ENCODE assay signal across 12 mouse cellular contexts in the genomic region with DNA sequence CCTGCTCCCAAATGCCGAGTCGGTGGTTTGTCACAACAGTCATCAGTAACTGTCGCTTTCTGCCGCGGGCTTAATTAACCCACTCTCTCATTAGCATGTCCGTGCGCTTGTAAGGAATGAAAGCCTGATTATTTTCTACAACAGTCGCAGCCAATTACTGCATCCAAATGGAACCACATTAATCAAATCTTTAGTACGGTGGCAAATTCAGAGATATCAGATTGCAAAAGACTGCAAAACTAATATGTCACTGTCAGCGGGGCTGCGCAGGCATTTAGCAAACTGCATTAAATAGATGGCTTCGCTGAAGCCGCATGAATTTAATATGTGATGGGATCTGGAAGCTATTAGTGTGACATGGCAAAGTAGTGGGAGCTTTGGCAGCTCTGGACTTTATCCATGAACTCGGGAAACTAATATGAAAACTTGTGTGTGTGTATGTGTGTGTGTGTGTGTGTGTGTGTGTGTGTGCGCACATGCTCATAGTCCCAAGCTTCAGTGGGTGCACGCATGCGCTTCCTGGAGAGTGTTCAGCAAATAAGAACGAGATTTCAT.
A peak's percentile ranks its signal among the peaks of the same experiment; 100 is the strongest.
DNase-seq lines count a peak whose midpoint lies in the region; ATAC-seq lines count a peak whose summit lies in the region.
"Had no signal": no experiment of that assay in that cellular context is flagged by ENCODE, and none has a peak within 500 bp of the region (broad histone marks: within the 10 kb centered on the region; RNA-seq: fewer than 3 reads in every experiment).

No protein-coding gene starts in this region.

- H3K27me3 ChIP-seq in midbrain, embryonic 16.5 days (ENCODE audit: control insufficient read depth, insufficient read depth, low read depth, low read length) = no peaks in the 10 kb centered on the region
- no peaks in the 10 kb centered on the region for H3K27me3 ChIP-seq in midbrain, embryonic 11.5 days (ENCODE audit: control insufficient read depth, insufficient read depth, low read length)
- H3K27me3 ChIP-seq in forebrain, embryonic 13.5 days = peaks cover 21% of the 10 kb centered on the region
- peaks cover 79% of the 10 kb centered on the region for H3K27me3 ChIP-seq in limb, embryonic 12.5 days

- H3K4me1 ChIP-seq in midbrain, embryonic 16.5 days (ENCODE audit: control insufficient read depth, insufficient read depth, low read length) = no peaks in the 10 kb centered on the region
- peaks cover 2% of the 10 kb centered on the region; the same call in 1 of the 2 replicates for H3K4me1 ChIP-seq in midbrain, embryonic 11.5 days (ENCODE audit: control insufficient read depth, insufficient read depth, low read length)
- H3K4me1 ChIP-seq in forebrain, embryonic 13.5 days = peaks cover 38% of the 10 kb centered on the region
- H3K4me1 ChIP-seq in limb, embryonic 12.5 days (replicated peaks) = peaks cover 34% of the 10 kb centered on the region

- no peak overlapping the region for H3K9ac ChIP-seq in midbrain, embryonic 16.5 days (ENCODE audit: low read depth, low read length)
- H3K9ac ChIP-seq in midbrain, embryonic 11.5 days (ENCODE audit: low read length) = no peak overlapping the region
- H3K9ac ChIP-seq in forebrain, embryonic 13.5 days = no peak overlapping the region
- H3K9ac ChIP-seq in limb, embryonic 12.5 days (replicated peaks) = no peak overlapping the region

- peak overlapping the region; percentile 17; the same call in 1 of the 2 replicates for H3K4me2 ChIP-seq in midbrain, embryonic 16.5 days (ENCODE audit: low read length)
- H3K4me2 ChIP-seq in midbrain, embryonic 11.5 days = no peak overlapping the region
- H3K4me2 ChIP-seq in forebrain, embryonic 13.5 days = peak overlapping the region; percentile 40
- H3K4me2 ChIP-seq in limb, embryonic 12.5 days = peak overlapping the region; percentile 49

- H3K9me3 ChIP-seq in midbrain, embryonic 16.5 days (replicated peaks; ENCODE audit: control insufficient read depth, low read length, poor library complexity, severe bottlenecking) = no peaks in the 10 kb centered on the region
- H3K9me3 ChIP-seq in midbrain, embryonic 11.5 days (ENCODE audit: control insufficient read depth, low read length) = no peaks in the 10 kb centered on the region
- no peaks in the 10 kb centered on the region for H3K9me3 ChIP-seq in forebrain, embryonic 13.5 days (replicated peaks)
- no peaks in the 10 kb centered on the region for H3K9me3 ChIP-seq in limb, embryonic 12.5 days

- H3K36me3 ChIP-seq in midbrain, embryonic 16.5 days (ENCODE audit: control insufficient read depth, insufficient read depth, low read length) = no peaks in the 10 kb centered on the region
- no peaks in the 10 kb centered on the region for H3K36me3 ChIP-seq in midbrain, embryonic 11.5 days (ENCODE audit: control insufficient read depth, insufficient read depth, low read length)
- no peaks in the 10 kb centered on the region for H3K36me3 ChIP-seq in forebrain, embryonic 13.5 days (ENCODE audit: poor library complexity, severe bottlenecking)
- no peaks in the 10 kb centered on the region for H3K36me3 ChIP-seq in limb, embryonic 12.5 days

- no peak for DNase-seq in midbrain, embryonic 11.5 days (ENCODE audit: low spot score, missing footprints)
- DNase-seq in cerebellum, adult 9-11 months = no peak
- no peak for DNase-seq in natural killer cell, adult 2 months (ENCODE audit: low spot score in 2 of 2)
- no peak for DNase-seq in urinary bladder, postnatal 14 days (ENCODE audit: low spot score)
- DNase-seq: gastrocnemius, postnatal 36 days; kidney, adult 9 months; lung, adult 18-20 months; right cerebral cortex, postnatal 14 days had no signal

- WGBS in midbrain, embryonic 16.5 days = 56% methylated on average over 18 of the region's 18 CpGs
- WGBS in midbrain, embryonic 11.5 days = 86% methylated on average over 18 of the region's 18 CpGs
- WGBS in forebrain, embryonic 13.5 days = 26% methylated on average over 18 of the region's 18 CpGs
- 17% methylated on average over 18 of the region's 18 CpGs for WGBS in limb, embryonic 12.5 days

- no peak overlapping the region for H3K27ac ChIP-seq in midbrain, embryonic 16.5 days (ENCODE audit: low read length)
- H3K27ac ChIP-seq in midbrain, embryonic 11.5 days (ENCODE audit: low read depth, low read length) = no peak overlapping the region
- H3K27ac ChIP-seq in forebrain, embryonic 13.5 days = peak overlapping the region; percentile 57
- H3K27ac ChIP-seq in limb, embryonic 12.5 days = no peak overlapping the region
- H3K27ac ChIP-seq: stomach, postnatal 0 days had no signal

- ATAC-seq in midbrain, embryonic 16.5 days = no peak
- no peak for ATAC-seq in midbrain, embryonic 11.5 days (ENCODE audit: low FRiP score)
- ATAC-seq in forebrain, embryonic 13.5 days = peak; percentile 90
- ATAC-seq in limb, embryonic 12.5 days (ENCODE audit: insufficient number of reproducible peaks, insufficient read depth, low FRiP score, low TSS enrichment, low read depth) = no peak

- no peak overlapping the region for H3K4me3 ChIP-seq in midbrain, embryonic 16.5 days (ENCODE audit: low read depth, low read length)
- H3K4me3 ChIP-seq in midbrain, embryonic 11.5 days (ENCODE audit: low read depth, low read length) = no peak overlapping the region
- peak overlapping the region; percentile 3; the same call in 1 of the 2 replicates for H3K4me3 ChIP-seq in forebrain, embryonic 13.5 days
- no peak overlapping the region for H3K4me3 ChIP-seq in limb, embryonic 12.5 days (replicated peaks)
